10 mouse cellular contexts compared by ENCODE assay signal in genomic region chr15:98777005-98777616, GRCm38 (mm10). TPM values are rescaled to one million over a fixed set of nuclear protein-coding genes. Genes with fewer than 3 reads are reported as not detected.
DNase-seq lines count a peak whose midpoint lies in the region; ATAC-seq and TF ChIP-seq lines count a peak whose summit lies in the region.
"Had no signal": no experiment of that assay in that cellular context is flagged by ENCODE, and none has a peak within 500 bp of the region (broad histone marks: within the 10 kb centered on the region; RNA-seq: fewer than 3 reads in every experiment).

No protein-coding gene starts in this region.

- WGBS in heart, embryonic 10.5 days, result 1% methylated on average over 19 of the region's 19 CpGs
- 3% methylated on average over 19 of the region's 19 CpGs for WGBS in midbrain, embryonic 12.5 days
- 5% methylated on average over 18 of the region's 19 CpGs for WGBS in midbrain, postnatal 0 days
- WGBS in intestine, embryonic 14.5 days, result 3% methylated on average over 19 of the region's 19 CpGs

- no peaks in the 10 kb centered on the region for H3K36me3 ChIP-seq in heart, embryonic 10.5 days
- H3K36me3 ChIP-seq in midbrain, embryonic 12.5 days, result no peaks in the 10 kb centered on the region
- H3K36me3 ChIP-seq in midbrain, postnatal 0 days (ENCODE audit: insufficient read depth, low read length), result no peaks in the 10 kb centered on the region
- no peaks in the 10 kb centered on the region for H3K36me3 ChIP-seq in intestine, embryonic 14.5 days (ENCODE audit: control insufficient read depth, insufficient read depth, low read length)
- no peaks in the 10 kb centered on the region for H3K36me3 ChIP-seq in splenic B cell, adult 2 months (ENCODE audit: control insufficient read depth, insufficient read depth, low read length, poor library complexity, severe bottlenecking)

- H3K9me3 ChIP-seq in heart, embryonic 10.5 days, result no peaks in the 10 kb centered on the region
- no peaks in the 10 kb centered on the region for H3K9me3 ChIP-seq in midbrain, embryonic 12.5 days
- H3K9me3 ChIP-seq in midbrain, postnatal 0 days (ENCODE audit: low read length), result no peaks in the 10 kb centered on the region
- no peaks in the 10 kb centered on the region for H3K9me3 ChIP-seq in intestine, embryonic 14.5 days (ENCODE audit: control insufficient read depth, low read length)

- DNase-seq in heart, embryonic 10.5 days (ENCODE audit: low spot score), result no peak
- no peak for DNase-seq in heart, adult 8-10 months (ENCODE audit: low spot score)
- no peak for DNase-seq in midbrain, postnatal 0 days (ENCODE audit: low spot score)
- DNase-seq in intestine, embryonic 14.5 days (ENCODE audit: low spot score), result peak; percentile 68
- DNase-seq in splenic B cell, adult 2 months (ENCODE audit: low read depth, low spot score), result peak; percentile 43
- no peak for DNase-seq in retina, postnatal 1 day
- DNase-seq in layer of hippocampus, postnatal 25 days (ENCODE audit: extremely low spot score in 1 of 2, low spot score in 1 of 2), result no peak

- no peak overlapping the region; the same call in 1 of the 2 replicates for H3K9ac ChIP-seq in midbrain, embryonic 12.5 days (replicated peaks)
- no peak overlapping the region for H3K9ac ChIP-seq in midbrain, postnatal 0 days (replicated peaks; ENCODE audit: low read length, poor library complexity, severe bottlenecking)
- no peak overlapping the region for H3K9ac ChIP-seq in intestine, embryonic 14.5 days (ENCODE audit: low read length)

- peak overlapping the region; percentile 50 for H3K4me3 ChIP-seq in heart, embryonic 10.5 days
- H3K4me3 ChIP-seq in midbrain, embryonic 12.5 days, result no peak overlapping the region; the same call in 1 of the 2 replicates
- no peak overlapping the region for H3K4me3 ChIP-seq in midbrain, postnatal 0 days (ENCODE audit: low read depth, low read length)
- H3K4me3 ChIP-seq in intestine, embryonic 14.5 days (ENCODE audit: low read depth, low read length), result 0 out of 2 replicates have a peak overlapping the region, but pooled peaks have one; percentile 17

- ATAC-seq in midbrain, embryonic 12.5 days (ENCODE audit: low FRiP score, low read depth), result no peak
- ATAC-seq in midbrain, postnatal 0 days (ENCODE audit: low FRiP score), result no peak
- ATAC-seq in intestine, embryonic 14.5 days (replicated peaks; ENCODE audit: low FRiP score, low TSS enrichment, low read depth), result no peak

- H3K27me3 ChIP-seq in heart, embryonic 10.5 days (ENCODE audit: insufficient read depth, poor library complexity, severe bottlenecking), result peaks cover 100% of the 10 kb centered on the region
- H3K27me3 ChIP-seq in midbrain, embryonic 12.5 days, result peaks cover 100% of the 10 kb centered on the region
- H3K27me3 ChIP-seq in midbrain, postnatal 0 days (ENCODE audit: insufficient read depth, low read length), result peaks cover 86% of the 10 kb centered on the region
- peaks cover 100% of the 10 kb centered on the region for H3K27me3 ChIP-seq in intestine, embryonic 14.5 days (replicated peaks; ENCODE audit: control insufficient read depth, insufficient read depth, low read length)
- no peaks in the 10 kb centered on the region; the same call in 1 of the 2 replicates for H3K27me3 ChIP-seq in splenic B cell, adult 2 months (ENCODE audit: control insufficient read depth, insufficient read depth, low read length, poor library complexity, severe bottlenecking)

- no peak overlapping the region for H3K27ac ChIP-seq in heart, embryonic 10.5 days
- H3K27ac ChIP-seq in midbrain, embryonic 12.5 days (replicated peaks), result no peak overlapping the region
- H3K27ac ChIP-seq in midbrain, postnatal 0 days (ENCODE audit: low read depth, low read length), result no peak overlapping the region
- no peak overlapping the region for H3K27ac ChIP-seq in intestine, embryonic 14.5 days (ENCODE audit: low read depth)

- peaks cover 59% of the 10 kb centered on the region for H3K4me1 ChIP-seq in heart, embryonic 10.5 days
- H3K4me1 ChIP-seq in midbrain, embryonic 12.5 days, result peaks cover 41% of the 10 kb centered on the region
- H3K4me1 ChIP-seq in midbrain, postnatal 0 days (ENCODE audit: insufficient read depth, low read length), result peaks cover 5% of the 10 kb centered on the region; the same call in 1 of the 2 replicates
- H3K4me1 ChIP-seq in intestine, embryonic 14.5 days (replicated peaks; ENCODE audit: control insufficient read depth, insufficient read depth, low read length), result peaks cover 7% of the 10 kb centered on the region; the same call in 1 of the 2 replicates

- TF ChIP-seq CTCF in midbrain, postnatal 0 days (IDR thresholded peaks at IDR 0.05), result no peak

- H3K4me2 ChIP-seq in midbrain, embryonic 12.5 days (replicated peaks), result peak overlapping the region; percentile 47; the same call in 1 of the 2 replicates
- H3K4me2 ChIP-seq in midbrain, postnatal 0 days (ENCODE audit: low read depth, low read length, poor library complexity, severe bottlenecking), result no peak overlapping the region
- no peak overlapping the region; the same call in 1 of the 2 replicates for H3K4me2 ChIP-seq in intestine, embryonic 14.5 days (ENCODE audit: low read length)

RNA-seq across cellular contexts. Expression of gene Wnt10b, which starts 0.8 kb away (rescaled TPM):
- 0.09 TPM in 1 of 2 replicates, not detected in the other for polyA plus RNA-seq in heart, embryonic 10.5 days (2016; fragmentation: Nextera tagmentation; extraction: Ambion mirVana)
- total RNA-seq in heart, adult 8-10 months (2022), result under 1 TPM in 3 of 4 experiments, not detected in 1; 0.16 to 0.44 (median 0.26) TPM
- polyA plus RNA-seq in midbrain, embryonic 12.5 days (2016; fragmentation: Nextera tagmentation; extraction: Ambion mirVana), result 0.14 and 0.34 TPM in 2 replicates
- 0.38 and 1.5 TPM in 2 replicates for total RNA-seq in midbrain, postnatal 0 days (2014; rRNA removed)
- polyA plus RNA-seq in midbrain, postnatal 0 days (2015; fragmentation: Nextera tagmentation; extraction: Ambion mirVana), result not detected in 2 replicates
- polyA plus RNA-seq in intestine, embryonic 14.5 days (2014; fragmentation: Nextera tagmentation; extraction: Ambion mirVana), result 0.12 TPM in 1 of 2 replicates, not detected in the other
- under 1 TPM; 0.31 to 0.37 TPM for total RNA-seq in layer of hippocampus, postnatal 25 days (2021)
- total RNA-seq: megakaryocyte-erythroid progenitor cell, adult 5-6 weeks had no signal

RNA-seq across cellular contexts. Expression of gene Wnt1, which starts 12.5 kb away (rescaled TPM):
- not detected in 2 replicates for polyA plus RNA-seq in heart, embryonic 10.5 days (2016; fragmentation: Nextera tagmentation; extraction: Ambion mirVana)
- not detected for total RNA-seq in heart, adult 8-10 months (2022)
- polyA plus RNA-seq in midbrain, embryonic 12.5 days (2016; fragmentation: Nextera tagmentation; extraction: Ambion mirVana), result 8.7 and 13.1 TPM in 2 replicates
- total RNA-seq in midbrain, postnatal 0 days (2014; rRNA removed), result 0.33 TPM in 2 replicates
- 0.81 and 1.1 TPM in 2 replicates for polyA plus RNA-seq in midbrain, postnatal 0 days (2015; fragmentation: Nextera tagmentation; extraction: Ambion mirVana)
- not detected in 2 replicates for polyA plus RNA-seq in intestine, embryonic 14.5 days (2014; fragmentation: Nextera tagmentation; extraction: Ambion mirVana)
- total RNA-seq in layer of hippocampus, postnatal 25 days (2021), result not detected
- total RNA-seq: layer of hippocampus, adult 8-10 months; megakaryocyte-erythroid progenitor cell, adult 5-6 weeks had no signal

RNA-seq across cellular contexts. Expression of gene Arf3, which starts 14.1 kb away (rescaled TPM):
- 41.7 and 42.7 TPM in 2 replicates for polyA plus RNA-seq in heart, embryonic 10.5 days (2016; fragmentation: Nextera tagmentation; extraction: Ambion mirVana)
- 10 to 100 TPM; 18.0 to 20.9 (median 19.1) TPM for total RNA-seq in heart, adult 8-10 months (2022)
- polyA plus RNA-seq in midbrain, embryonic 12.5 days (2016; fragmentation: Nextera tagmentation; extraction: Ambion mirVana), result 56.0 and 64.4 TPM in 2 replicates
- 122 and 144 TPM in 2 replicates for total RNA-seq in midbrain, postnatal 0 days (2014; rRNA removed)
- polyA plus RNA-seq in midbrain, postnatal 0 days (2015; fragmentation: Nextera tagmentation; extraction: Ambion mirVana), result 89.2 and 93.8 TPM in 2 replicates
- 34.6 and 37.1 TPM in 2 replicates for polyA plus RNA-seq in intestine, embryonic 14.5 days (2014; fragmentation: Nextera tagmentation; extraction: Ambion mirVana)
- total RNA-seq in layer of hippocampus, postnatal 25 days (2021), result 100 to 1,000 TPM; 759 to 832 TPM

RNA-seq across cellular contexts. Expression of gene Ddn, which starts 32.2 kb away (rescaled TPM):
- polyA plus RNA-seq in heart, embryonic 10.5 days (2016; fragmentation: Nextera tagmentation; extraction: Ambion mirVana), result 0.06 TPM in 1 of 2 replicates, not detected in the other
- total RNA-seq in heart, adult 8-10 months (2022), result under 1 TPM; 0.63 to 0.84 (median 0.72) TPM
- 0.61 and 1.3 TPM in 2 replicates for polyA plus RNA-seq in midbrain, embryonic 12.5 days (2016; fragmentation: Nextera tagmentation; extraction: Ambion mirVana)
- 5.5 and 7.3 TPM in 2 replicates for total RNA-seq in midbrain, postnatal 0 days (2014; rRNA removed)
- polyA plus RNA-seq in midbrain, postnatal 0 days (2015; fragmentation: Nextera tagmentation; extraction: Ambion mirVana), result 0.51 and 0.64 TPM in 2 replicates
- not detected in 2 replicates for polyA plus RNA-seq in intestine, embryonic 14.5 days (2014; fragmentation: Nextera tagmentation; extraction: Ambion mirVana)
- total RNA-seq in layer of hippocampus, postnatal 25 days (2021), result 1,000 to 10,000 TPM; 1,586 to 1,599 TPM
- total RNA-seq: megakaryocyte-erythroid progenitor cell, adult 5-6 weeks had no signal

RNA-seq across cellular contexts. Expression of gene Fkbp11, which starts 49.1 kb away (rescaled TPM):
- 20.5 and 40.8 TPM in 2 replicates for polyA plus RNA-seq in heart, embryonic 10.5 days (2016; fragmentation: Nextera tagmentation; extraction: Ambion mirVana)
- total RNA-seq in heart, adult 8-10 months (2022), result 1 to 10 TPM; 5.6 to 9.4 (median 7.7) TPM
- 5.7 and 9.2 TPM in 2 replicates for polyA plus RNA-seq in midbrain, embryonic 12.5 days (2016; fragmentation: Nextera tagmentation; extraction: Ambion mirVana)
- 1.0 and 2.8 TPM in 2 replicates for total RNA-seq in midbrain, postnatal 0 days (2014; rRNA removed)
- 4.4 and 5.4 TPM in 2 replicates for polyA plus RNA-seq in midbrain, postnatal 0 days (2015; fragmentation: Nextera tagmentation; extraction: Ambion mirVana)
- polyA plus RNA-seq in intestine, embryonic 14.5 days (2014; fragmentation: Nextera tagmentation; extraction: Ambion mirVana), result 47.9 and 53.1 TPM in 2 replicates
- 1 to 10 TPM; 1.0 to 1.5 TPM for total RNA-seq in layer of hippocampus, postnatal 25 days (2021)

Comparison
In these comparisons a context has a peak if more than half of its experiments do, and no peak if none do; other contexts are left out.
1. DNase-seq: peak in intestine, embryonic 14.5 days (single experiment) and splenic B cell, adult 2 months (single experiment); none in heart, embryonic 10.5 days (single experiment), heart, adult 8-10 months (single experiment), midbrain, postnatal 0 days (single experiment), retina, postnatal 1 day (single experiment) and layer of hippocampus, postnatal 25 days (0 of 2).
2. H3K4me3 ChIP-seq: peak in heart, embryonic 10.5 days (single experiment) and intestine, embryonic 14.5 days (single experiment); none in midbrain, embryonic 12.5 days (single experiment) and midbrain, postnatal 0 days (single experiment).